Mouse (Mus musculus): ENCODE data around the gene Rab5if.
"Not testable (repeated sequence)": the region's sequence is repeated elsewhere in the genome, so short reads cannot be mapped to it uniquely, and the experiment has no call there.

Gene Rab5if

DNA sequence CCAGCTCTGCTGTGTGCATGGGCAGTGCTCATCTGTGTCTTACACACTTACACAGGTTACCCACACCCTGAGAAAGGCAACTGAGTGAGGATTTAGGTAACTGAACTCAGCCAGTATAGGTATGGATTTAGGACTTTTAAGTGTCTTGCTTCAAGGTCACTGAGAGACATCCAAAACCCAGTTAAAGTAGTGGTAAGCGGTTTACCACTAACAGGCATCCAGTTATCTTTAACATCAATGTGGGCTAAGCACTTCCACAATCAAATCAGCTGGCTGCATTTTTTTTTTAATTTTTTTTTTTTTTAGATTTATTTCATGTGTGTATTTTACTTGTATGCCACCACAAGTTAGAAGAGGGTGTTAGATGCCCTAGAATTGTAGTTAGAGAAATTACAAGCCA lies 6.6 kb upstream of the Rab5if start:
- no peak for DNase-seq

DNA sequence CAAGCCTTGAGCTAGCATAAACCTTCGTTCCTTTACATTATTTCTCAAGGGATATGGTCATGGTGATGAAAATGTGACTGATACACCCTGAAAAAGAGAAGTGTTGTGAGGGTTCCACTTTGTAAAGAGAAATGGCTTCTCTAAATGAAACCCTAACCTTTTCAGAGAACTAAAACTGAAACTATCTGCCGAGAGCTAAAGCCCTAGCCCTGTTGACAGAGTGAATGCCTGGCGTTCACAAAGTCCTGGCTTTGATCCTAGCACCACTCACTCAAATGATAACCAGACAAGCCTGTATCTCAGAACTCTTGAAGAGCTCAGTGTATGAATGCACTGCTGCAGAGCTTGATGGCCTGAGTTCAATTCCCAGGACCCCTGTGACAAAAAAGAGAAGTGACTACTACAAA lies 5.5 kb upstream of the Rab5if start:
- no peak for DNase-seq

DNA sequence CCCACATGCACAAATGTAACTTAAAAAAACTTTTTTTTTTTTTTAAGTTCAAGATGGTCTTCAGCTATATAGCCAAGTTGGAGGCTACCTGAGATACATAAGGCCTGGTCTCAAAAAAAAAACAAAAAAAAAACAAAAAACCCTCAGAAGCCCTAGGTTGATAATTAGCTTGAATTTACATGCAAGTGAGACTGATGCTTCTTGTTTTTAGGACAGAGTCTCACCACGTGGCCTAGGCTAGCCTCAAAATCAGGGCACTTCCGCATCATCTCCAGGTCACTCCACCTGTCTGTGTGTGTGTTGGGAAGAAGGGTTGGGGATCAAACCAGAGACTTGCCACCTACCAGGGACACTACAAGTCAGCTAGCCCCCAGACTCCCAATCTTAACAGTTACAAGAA lies 5.1 kb upstream of the Rab5if start, which contains the start of gene 4930518I15Rik:
TSS of gene 4930518I15Rik (minus strand) at position 112 of the 400 bp plus-strand sequence.
- DNase-seq, result no peak

DNA sequence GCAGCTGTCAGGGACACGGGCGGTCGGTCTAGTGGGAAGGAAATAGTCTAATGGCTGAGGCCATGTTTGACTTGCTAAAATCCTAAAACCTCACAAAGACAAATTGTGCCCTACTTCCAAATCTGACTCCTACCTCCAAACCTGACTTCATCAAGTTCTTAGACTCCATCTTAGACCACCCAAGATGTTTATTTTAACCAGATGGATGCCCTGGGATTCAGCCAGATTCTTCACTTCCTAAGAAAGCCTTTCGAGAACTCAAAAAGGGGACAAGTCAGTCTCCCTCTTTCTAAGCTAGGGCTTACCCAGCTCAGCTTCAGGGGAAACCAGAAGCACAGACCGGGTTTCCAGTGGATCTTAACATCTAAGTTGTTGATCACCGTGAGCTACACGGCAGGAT lies 4.3 kb upstream of the Rab5if start:
- DNase-seq, result no peak

DNA sequence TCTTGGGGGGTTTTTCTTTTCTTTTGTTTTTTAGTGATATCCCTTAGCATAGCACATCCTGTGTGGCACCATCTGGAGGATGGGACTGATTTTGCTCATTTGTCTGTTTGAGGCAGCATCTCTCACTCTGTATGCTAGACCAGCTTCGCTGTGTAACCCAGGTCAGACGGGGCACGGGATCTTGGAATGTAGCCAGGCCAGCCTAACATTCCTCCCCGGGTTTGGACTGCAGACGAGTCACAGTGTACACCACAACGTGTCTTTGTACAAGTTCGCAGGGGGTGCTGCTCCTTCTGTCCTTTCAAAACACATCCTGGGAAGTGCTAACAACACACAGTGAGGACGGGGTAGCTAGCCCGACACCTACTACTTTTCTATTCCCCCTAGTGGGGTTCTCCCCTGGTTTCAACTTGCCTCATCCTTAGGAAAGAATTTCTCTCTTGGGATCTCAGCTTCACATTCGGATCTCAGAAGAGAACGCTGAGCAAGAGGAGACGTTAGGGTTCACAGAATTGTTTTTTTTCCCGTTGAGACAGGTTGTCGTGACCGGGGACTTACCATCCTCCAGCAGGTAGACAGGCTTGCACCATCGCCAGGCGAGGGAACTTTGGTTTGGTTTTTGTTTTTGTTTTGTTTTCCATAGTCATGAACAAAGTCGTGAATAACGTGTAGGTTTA lies 749 bp upstream of the Rab5if start:
- DNase-seq, result peak; percentile 60

DNA sequence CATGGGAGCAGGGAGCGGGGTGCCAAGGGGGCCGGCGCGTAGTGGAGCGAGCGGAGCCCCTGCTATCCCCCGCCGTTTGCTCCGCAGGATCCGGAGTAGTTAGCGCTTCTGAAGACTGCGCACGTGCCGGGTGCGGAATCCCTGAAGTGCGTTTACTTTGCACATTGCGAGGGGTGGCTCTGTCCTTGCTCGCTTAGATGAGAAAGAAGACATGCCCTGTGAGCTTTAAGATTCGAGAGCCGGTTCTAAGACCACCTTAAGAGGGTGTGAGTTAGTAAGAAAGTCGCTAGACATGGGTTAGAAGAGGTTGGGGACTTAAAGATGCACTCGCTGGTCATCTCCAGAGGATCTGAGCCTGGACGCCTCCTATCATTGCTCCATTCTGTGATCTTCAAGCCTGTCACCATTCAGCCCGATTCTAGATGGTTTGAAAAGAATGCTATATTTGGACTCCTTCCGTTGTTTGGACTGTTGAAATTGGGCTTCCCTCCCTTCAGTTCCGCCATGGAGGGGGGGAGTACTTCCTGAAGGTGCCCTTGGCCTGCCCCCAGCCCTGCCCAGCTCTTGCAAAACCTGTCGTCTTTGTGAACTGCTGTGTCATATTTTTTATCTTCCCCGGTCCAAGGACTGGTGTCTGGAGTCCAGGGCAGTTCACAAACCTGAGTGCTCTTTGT lies 696 bp downstream of the Rab5if start:
- peak; percentile 65 for DNase-seq

DNA sequence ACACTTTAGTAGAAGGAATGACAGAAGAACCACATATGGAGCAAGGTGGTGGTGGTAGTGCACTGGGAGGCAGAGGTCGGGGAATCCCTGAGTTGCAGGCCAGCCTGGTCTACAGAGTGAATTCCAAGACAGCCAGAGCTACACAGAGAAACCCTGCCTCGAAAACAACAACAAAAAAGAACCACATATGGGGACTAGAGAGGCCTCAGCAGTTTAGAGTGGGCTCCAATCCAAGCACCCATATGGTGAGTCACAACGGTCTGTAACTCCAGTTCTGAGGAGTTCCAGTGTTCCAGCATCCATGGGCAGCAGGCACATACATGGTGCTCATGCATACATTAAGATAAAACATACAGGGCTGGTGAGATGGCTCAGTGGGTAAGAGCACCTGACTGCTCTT lies 1.6 kb downstream of the Rab5if start:
- DNase-seq, result no peak

DNA sequence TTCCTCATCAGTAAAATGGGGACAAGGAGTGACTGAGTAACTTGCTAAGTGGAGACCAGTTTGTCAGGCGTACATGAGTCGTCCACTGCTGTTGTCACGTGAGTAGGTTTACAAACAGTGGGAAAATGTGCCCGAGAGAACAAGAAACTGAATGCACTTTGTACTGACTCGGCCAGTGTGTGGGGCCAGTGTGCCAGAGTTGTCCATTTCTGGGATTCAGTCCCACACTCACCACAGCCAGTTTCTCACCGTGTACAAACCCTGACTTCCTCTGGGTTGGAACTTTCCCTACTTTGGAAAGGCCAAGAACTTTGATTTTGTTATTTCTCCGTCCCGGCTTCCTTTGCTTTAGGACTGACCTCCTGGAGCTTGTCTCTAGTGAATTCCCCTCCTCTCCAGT lies 6.1 kb downstream of the Rab5if start:
- peak; percentile 56 for DNase-seq

DNA sequence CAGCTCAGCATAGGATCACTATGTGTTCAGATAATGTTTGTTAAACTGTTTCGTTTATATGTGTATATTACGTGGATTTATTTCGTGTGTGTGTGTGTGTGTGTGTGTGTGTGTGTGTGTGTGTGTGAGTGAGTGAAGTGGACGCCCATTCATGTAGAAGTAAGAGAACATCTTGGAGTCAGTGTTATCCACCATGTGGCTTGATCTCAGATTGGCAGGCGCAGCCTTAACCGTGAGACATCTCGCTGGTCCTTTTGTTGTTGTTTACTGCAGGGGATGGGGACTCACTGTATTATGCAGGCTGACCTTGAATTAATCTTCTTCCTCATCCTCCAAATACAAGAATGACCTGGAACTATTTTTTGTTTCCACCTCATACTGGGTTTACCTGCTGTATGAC lies 6.6 kb downstream of the Rab5if start:
- DNase-seq, result no peak

DNA sequence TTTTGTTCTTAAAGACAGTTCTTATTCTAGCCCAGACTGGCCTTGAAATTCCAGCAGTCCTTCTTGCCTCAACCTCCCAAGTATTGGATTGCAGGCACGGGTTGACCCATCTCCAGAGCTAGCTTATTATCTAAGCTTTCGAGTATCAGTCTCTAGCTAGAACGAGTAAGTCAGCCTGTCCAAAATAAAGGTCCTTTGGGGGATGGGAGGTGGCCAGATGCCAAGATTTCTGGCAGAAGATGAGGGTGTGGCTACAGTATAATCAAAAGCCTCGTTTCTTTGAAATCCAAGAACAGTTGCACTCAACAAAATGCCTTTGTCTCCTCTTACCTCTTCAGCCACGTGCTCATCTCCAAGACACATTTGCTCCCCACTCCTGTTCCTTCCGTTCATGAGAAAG lies 7.6 kb downstream of the Rab5if start:
- DNase-seq, result peak; percentile 33

DNA sequence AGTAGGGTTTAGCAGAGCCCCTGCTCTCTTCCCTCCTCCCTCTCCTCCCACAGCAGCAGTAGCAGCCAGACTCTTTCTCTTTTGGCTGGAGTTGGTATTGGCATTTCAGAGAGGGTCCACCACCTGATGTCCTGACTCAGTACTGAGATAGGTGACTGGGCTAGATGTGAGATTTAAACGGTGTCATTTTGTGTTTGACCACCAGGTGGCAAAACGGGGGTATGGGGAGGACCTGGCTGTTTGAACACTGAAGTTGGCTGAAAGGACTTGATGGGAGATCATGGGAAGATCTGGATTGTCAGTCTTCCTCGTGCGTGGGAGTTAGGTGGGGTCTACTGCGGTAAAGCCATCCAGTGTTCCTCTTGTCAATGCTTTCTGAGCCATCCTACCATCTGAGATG lies 10.7 kb downstream of the Rab5if start:
- DNase-seq, result peak; percentile 49

DNA sequence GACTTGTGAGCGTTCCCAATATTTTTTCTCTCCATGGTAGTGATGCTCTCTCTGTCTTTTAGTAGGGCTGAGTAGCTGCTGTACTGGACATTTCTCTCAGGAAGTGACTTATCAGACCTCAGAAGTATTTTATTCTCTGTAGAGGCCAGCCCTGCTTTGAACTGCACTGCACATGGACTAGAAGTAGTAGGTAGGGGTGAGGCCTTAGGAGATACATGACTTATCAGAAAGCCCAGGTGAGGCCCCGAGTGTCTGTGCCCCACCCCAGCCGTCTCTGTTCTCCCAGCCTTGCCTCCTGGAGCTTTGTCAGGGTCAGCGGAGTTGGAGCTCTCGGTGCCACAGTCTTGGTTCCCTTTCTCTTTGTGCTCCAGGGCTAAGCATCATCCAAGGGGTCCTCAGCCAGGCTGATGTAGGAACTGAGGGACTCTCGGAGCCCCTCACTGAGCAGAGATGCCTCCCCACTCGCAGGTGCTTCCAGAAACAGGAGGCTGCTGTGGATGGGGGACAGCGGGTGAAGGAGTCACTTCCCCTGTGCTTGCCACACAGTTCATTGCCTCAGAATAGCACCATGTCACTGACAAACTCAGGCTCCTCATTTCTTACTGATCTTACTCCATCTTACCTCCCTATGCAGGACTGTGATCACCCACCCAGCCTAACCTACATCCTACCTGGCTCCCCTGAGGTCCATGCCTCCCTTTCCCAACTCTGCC lies 11.3 kb downstream of the Rab5if start:
- DNase-seq, result no peak

DNA sequence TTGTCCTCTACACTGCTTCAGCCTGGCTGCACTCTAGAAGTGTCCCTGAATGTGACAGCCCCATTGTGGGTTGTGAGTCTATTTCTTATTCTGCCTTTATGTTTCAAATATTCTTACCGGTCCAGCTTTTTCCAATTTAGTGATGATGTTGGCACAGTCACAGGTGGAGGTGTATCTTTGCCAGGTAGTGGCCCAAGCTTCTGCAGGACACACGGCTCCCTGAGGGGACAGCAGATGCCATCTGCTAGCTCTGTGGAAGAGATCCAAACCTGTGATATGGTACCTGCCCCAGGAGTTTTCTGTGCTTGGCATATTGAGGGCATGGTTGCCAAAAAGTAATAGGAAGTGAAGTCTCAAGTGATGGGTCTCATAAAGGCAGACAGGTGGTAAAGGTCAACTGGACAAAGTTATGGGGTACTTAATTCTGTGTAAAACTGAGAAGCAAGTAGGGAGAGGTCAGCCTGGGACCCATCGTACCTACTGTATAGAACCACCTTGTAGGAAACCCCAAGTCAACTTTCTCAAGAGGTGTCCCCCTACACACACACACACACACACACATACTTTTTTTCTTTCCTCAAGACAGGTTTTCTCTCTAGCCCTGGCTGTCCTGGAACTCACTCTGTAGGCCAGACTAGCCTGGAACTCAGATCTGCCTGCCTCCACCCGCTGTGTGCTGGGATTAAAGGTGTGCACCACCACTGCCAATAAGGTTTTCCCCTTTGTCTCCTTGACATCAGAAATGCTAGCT lies 12.0 kb downstream of the Rab5if start:
- DNase-seq, result no peak

DNA sequence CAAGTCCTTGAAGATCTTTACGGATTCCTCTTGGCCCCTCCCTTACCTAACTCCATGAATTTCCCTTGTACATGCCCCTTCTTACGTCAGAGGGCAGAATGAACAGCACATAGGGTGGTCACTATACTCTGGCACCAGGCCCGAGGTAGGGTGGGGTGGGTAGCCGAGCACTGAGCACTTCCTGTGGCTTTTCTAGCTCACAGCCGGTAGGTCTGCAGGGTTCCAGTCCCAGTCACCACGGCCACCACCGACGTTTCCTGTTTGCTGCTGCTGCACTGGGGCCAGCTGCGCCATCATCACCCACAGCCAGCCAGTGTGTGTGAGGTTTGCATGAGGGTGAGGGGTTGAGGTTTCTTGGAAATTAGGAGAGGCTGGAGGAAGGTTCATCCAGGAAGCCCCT lies 14.8 kb downstream of the Rab5if start:
- peak; percentile 24 for DNase-seq

DNA sequence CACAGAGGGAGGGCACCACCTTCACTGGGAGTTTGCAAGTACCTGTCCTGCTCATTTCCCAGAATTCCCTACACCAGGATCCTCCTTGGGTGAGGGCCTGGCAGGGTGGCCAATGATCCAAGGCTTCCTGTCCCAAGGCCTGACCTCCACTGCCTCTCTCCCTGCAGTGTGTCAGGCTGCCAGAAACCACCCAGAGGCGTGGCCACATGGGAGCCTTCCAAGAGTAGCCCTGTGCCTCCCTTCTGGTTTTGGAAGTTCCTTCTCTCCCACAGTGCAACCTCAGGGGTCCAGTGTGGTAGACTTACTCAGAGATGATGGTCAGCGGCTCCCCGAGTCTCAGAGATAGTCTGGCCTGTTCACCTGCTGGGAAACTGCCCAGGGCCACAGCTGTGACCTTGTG lies 16.6 kb downstream of the Rab5if start:
- no peak for DNase-seq

DNA sequence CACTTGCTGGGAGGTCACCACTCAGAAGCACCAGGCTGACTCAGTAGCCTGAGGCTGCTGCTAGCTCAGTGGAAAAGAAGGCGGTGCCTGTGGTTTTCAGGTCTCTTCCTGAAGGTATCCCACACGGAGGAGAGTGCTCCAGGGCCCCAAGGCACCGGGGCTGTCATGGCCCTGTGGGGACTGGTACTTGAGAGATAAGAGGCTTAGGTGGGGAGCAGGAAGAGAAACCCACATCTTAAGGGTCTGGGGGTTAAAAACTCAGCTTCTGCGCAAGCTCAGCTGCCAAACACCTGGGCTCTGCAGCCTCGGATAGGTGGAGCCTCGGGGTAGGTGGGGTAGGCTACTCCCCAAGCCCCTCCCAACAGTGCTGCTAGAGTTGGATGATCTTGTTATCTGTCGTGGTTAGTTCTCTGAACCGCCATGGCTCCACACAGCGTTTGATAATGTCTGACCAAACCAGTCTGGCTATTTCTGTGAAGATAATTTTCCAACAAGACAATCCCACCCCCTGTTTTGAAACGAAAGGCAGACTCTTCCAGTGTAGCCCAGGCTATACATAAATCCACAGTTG lies 19.6 kb downstream of the Rab5if start:
- no peak for DNase-seq

DNA sequence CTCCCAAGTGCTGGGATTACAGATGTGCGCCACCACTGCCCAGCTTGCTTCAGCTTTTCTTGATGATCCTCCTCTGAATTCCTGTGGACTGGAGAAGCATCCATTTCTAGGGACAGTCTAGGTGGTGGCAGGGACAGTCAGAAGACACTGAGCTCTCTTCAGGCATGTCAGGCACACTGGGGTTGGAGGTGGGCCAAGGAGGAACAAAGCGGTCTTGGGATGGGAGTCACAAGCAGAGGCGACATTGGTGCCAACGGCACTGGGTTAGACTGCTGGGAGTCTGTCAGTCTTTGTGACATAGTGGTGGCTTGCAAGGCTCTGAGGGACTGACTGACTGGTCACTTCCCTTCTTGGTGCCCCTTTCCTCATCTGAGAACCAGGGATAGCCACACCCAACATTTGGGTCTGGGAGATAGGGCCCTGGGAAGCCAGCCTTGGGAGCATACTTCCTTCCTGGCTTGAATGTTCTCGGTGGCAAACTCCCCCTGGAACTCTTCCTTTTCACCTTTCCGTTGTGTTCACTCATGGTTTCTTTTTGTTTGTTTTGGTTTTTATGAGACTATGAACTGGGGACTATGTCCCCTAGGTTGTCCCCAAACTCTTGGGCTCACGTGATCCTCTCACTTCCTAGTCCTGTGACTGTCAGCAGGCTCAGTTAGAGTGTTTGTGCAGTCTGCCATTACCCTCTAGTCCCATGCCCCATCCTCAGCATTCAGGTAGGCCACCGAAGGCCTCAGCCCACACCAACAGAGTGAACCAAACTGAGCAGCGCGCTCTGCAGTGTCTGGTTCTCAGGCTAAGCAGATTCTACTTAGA lies 21.7 kb downstream of the Rab5if start:
- DNase-seq, result no peak

DNA sequence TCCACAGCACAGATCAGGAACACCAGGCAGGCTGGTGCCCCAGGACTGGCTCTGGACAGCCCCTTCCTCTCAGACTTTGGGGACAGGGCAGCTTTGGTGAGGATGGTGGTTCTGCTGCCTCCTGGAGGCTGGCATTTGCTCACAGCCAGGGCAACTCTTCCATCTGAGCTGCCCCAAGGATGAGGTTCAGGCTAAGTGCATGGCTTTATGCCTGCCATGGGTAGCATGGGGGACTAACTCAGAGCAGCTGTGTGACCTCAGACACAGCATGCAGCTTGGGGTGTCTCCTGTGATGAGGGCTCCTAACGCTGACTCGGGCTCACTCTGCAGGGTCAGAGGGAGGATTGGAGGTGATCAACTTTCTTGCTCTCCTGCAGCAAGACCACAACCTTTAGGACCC lies 22.7 kb downstream of the Rab5if start:
- not testable (repeated sequence) for DNase-seq

DNA sequence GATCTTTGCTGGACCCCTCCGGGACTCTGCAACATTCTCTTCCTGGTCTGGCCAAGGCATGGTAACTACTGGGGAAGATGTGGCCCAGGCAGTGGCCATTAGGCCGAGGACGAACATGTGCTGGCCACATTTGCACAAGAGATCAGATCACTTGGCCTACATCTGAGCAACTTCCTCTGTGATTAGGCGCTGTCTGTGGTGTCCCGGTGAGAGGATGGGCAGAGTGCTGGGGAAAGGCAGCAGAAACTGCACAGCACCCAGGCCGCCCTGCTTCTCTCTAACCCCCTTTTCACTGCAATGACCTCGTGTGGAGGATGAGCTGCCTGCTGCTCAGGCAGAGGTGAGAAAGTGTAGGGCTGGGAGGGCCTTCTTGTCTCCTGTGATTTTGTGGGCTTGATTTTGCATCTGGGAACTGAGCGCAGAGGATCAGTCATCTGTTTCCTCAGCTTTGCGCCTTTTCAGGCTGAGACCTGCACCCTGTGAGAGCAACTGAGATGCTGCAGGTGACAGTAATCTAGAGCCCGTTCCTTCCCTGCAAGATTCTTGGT lies 23.2 kb downstream of the Rab5if start:
- DNase-seq, result no peak

DNA sequence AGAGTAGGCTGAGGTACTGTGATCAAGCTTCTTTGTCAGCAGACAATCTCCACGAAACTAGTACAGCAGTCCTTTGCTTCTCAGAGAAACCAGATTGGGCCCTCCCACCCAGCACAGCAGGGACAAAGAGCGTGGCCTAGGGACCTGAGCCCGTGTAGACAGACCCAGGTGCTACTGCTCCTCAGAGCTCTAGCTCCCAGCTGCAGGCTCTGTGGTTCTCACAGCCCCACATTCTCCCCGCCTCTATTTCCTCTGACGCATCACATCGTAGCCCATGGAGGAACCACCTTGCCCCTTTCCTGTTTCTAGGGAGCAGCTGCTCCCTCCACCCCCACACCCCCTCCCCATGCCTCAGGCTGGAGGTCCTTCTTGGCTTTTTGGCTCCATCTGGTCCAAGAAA lies 24.1 kb downstream of the Rab5if start, which contains the start of gene Sla2:
TSS of gene Sla2 (minus strand) at position 176 of the 400 bp plus-strand sequence.
- no peak for DNase-seq

DNA sequence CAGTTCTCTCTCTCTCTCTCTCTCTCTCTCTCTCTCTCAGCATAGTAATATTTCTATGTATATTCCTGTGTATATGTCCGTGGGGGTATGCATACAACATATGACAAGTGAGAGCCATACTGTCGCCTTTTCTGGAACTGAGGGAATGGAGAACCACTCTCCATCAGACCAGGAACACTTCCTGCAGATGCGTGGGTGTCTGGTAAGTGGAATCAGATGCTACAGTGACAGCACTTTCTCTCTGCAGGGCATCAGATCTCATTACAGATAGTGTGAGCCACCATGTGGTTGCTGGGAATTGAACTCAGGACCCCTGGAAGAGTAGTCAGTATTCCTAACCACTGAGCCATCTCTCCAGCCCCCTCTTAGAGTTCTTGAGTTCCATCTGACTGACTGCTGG lies 25.6 kb downstream of the Rab5if start:
- no peak for DNase-seq

DNA sequence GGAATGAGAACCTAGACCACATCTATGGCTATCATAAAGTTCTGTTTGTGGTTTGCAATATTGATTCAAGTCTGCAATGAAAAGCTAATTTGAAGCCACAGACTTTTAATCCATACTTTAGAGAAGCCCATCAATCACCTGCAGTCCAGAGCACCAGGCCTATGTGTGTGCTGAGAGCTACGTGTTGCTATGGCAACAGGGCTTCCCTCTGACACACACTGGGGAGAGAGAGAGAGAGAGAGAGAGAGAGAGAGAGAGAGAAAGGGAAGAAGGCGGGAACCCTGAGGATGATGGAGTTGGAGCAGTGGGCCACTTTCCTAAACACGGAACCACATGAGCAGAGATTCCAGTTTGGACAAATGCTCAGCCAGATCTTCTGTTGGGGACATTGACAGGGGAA lies 29.3 kb downstream of the Rab5if start:
- DNase-seq, result no peak

All from kidney, postnatal 14 days (tissue).